Mouse (Mus musculus) splenic B cell, adult 2 months (primary cell): ENCODE measurements around the gene Nrsn2.
"Not testable (repeated sequence)": the region's sequence is repeated elsewhere in the genome, so short reads cannot be mapped to it uniquely, and the experiment has no call there.

ENCODE experiments used
- DNase-seq: peaks from one replicate; pipeline ENCODE4 v3.0.0-alpha.2; 2011; ENCODE audit warnings: low read depth, low spot score
- H3K27me3 ChIP-seq: 2 replicates; pipeline ENCODE4 v1.6.1; 2012; ENCODE audit warnings: mild to moderate bottlenecking, low read length, moderate library complexity, mixed read lengths; ENCODE audit not compliant: control insufficient read depth, poor library complexity, insufficient read depth, severe bottlenecking
- H3K36me3 ChIP-seq: 2 replicates; pipeline ENCODE4 v1.6.1; 2012; ENCODE audit warnings: mild to moderate bottlenecking, low read length, moderate library complexity, mixed read lengths; ENCODE audit not compliant: control insufficient read depth, poor library complexity, insufficient read depth, severe bottlenecking

Nrsn2 gene

GRCm38 (mm10) chr2:152361193-152361592 lies 15.2 kb downstream of the Nrsn2 start:
- no peaks in the 10 kb centered on the region for H3K36me3 ChIP-seq
- H3K27me3 ChIP-seq, result no peaks in the 10 kb centered on the region
- no peak for DNase-seq

GRCm38 (mm10) chr2:152360271-152360775 lies 16.1 kb downstream of the Nrsn2 start:
- DNase-seq, result peak; percentile 34
- Histone ChIP-seq H3K27me3 (no peaks in the 10 kb centered on the region), H3K36me3 (no peaks in the 10 kb centered on the region)

- no peak for DNase-seq
- Histone ChIP-seq H3K27me3 (no peaks in the 10 kb centered on the region), H3K36me3 (no peaks in the 10 kb centered on the region)
Measured at GRCm38 (mm10) chr2:152359616-152360015, 16.8 kb downstream of the Nrsn2 start.

DNA sequence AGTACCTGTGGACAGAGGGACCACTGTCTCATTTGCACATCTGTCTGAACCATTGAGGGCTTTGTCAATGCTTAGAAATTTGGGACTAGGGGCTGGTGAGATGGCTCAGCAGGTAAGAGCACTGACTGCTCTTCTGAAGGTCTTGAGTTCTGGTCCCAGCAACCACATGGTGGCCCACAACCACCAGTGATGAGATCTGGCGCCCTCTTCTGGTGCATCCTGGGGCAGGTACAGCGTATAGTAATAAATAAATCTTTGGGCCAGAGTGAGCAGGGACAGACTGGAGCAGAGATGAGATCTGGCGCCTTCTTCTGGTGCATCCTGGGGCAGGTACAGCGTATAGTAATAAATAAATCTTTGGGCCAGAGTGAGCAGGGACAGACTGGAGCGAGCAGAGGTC lies 17.5 kb downstream of the Nrsn2 start:
- DNase-seq, result peak; percentile 55

GRCm38 (mm10) chr2:152357254-152357653 lies 19.2 kb downstream of the Nrsn2 start:
- no peaks in the 10 kb centered on the region for H3K27me3 ChIP-seq
- no peaks in the 10 kb centered on the region for H3K36me3 ChIP-seq
- DNase-seq, result no peak

More for the DNA sequence above, 17.5 kb downstream of the Nrsn2 start:
- H3K27me3 ChIP-seq, H3K36me3 ChIP-seq: not testable (repeated sequence)

- no peak for DNase-seq
- no peaks in the 10 kb centered on the region for H3K36me3 ChIP-seq
- no peaks in the 10 kb centered on the region for H3K27me3 ChIP-seq
Measured at GRCm38 (mm10) chr2:152349842-152350540, 26.4 kb downstream of the Nrsn2 start.

GRCm38 (mm10) chr2:152349205-152349604 lies 27.2 kb downstream of the Nrsn2 start:
- Histone ChIP-seq H3K36me3 (no peaks in the 10 kb centered on the region), H3K27me3 (no peaks in the 10 kb centered on the region)
- no peak for DNase-seq

DNA sequence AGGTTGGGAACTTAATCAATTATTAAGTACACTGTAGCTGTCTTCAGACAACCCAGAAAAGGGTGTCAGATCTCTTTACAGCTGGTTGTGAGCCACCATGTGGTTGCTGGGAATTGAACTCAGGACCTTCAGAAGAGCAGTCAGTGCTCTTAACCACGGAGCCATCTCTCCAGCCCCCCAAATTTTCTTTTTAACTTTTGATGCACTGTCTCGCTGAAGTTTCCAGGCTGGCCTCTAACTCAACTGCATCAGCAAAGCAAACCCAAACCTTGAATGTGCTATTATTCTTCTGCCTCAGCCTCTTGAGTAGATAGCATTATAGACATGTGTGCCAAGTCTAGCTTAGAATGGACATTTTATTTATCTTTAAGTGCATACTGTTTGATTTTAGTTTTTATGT lies 28.7 kb downstream of the Nrsn2 start:
- Histone ChIP-seq H3K27me3 (no peaks in the 10 kb centered on the region), H3K36me3 (no peaks in the 10 kb centered on the region)
- no peak for DNase-seq

DNA sequence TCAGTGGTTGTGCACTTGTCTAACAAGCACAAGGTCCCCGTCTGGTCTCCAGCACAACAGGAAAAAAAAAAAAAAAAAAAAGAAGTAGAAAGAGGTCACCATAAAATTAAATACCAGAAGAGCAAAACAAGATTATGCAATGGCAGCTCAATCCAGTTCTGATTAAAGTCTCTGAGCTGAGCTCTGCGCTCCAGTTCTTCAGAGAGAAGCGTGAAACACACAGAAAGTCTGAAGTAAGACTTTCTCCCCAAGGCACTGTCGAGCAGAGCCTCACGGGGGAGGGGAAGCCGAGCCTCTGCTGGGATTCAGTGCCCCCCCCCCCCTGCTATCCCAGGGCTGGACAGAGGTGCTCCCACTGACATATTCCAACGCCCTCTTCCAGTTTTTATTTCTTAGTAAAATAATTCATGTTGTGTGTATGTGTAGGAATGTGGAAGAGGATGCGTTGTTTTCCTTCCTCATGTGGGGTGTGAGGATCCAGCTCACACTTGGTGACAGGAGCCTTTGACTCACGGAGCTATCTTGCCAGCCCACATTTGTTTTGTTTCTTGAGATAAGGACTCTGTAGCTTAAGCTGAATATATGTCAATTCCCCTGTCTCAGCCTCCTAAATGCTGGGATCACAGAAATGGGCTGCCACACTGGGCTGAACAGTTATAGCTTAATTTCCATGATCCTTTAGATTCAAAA lies 29.5 kb downstream of the Nrsn2 start:
- no peaks in the 10 kb centered on the region for H3K36me3 ChIP-seq
- no peaks in the 10 kb centered on the region for H3K27me3 ChIP-seq
- no peak for DNase-seq

DNA sequence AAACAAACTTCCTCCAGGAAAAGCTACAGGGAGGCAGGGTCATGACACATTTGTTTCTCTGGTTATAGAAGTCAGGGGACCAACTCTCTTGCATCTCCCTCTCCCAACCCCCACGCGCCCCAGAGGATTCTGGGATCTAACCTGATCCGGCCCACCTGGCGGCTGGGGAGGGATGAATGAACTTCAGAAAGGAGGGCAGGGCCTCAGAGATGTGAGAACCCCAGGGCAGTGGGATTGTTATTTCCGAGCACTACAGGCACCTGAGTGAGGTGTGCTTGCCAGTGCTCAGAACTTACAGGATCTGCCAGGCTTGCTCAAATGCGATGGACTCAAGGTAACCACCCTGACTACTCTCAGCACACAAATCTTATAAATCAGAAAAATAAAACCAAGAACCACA lies 31.0 kb downstream of the Nrsn2 start:
- Histone ChIP-seq H3K36me3 (no peaks in the 10 kb centered on the region), H3K27me3 (no peaks in the 10 kb centered on the region)
- no peak for DNase-seq

DNA sequence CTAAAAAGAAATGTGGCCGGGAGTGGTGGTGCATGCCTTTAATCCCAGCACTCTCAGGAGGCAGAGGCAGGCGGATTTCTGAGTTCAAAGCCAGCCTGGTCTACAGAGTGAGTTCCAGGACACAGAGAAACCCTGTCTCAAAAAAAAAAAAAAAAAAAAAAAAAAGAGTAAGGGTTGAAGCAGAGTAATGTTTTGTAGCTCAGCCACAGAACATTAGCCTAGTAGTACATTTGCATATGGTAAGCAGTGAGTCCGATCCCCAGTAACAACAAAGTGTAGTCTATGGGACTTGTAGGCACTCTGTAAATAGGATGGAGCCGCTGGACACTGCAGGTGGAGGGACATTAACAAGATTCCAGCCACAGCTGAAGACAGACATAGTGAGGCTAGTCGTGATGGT lies 31.5 kb downstream of the Nrsn2 start:
- no peaks in the 10 kb centered on the region for H3K27me3 ChIP-seq
- no peaks in the 10 kb centered on the region for H3K36me3 ChIP-seq
- no peak for DNase-seq

GRCm38 (mm10) chr2:152344361-152344760 lies 32.1 kb downstream of the Nrsn2 start:
- Histone ChIP-seq H3K36me3 (no peaks in the 10 kb centered on the region), H3K27me3 (no peaks in the 10 kb centered on the region)
- DNase-seq, result no peak

DNA sequence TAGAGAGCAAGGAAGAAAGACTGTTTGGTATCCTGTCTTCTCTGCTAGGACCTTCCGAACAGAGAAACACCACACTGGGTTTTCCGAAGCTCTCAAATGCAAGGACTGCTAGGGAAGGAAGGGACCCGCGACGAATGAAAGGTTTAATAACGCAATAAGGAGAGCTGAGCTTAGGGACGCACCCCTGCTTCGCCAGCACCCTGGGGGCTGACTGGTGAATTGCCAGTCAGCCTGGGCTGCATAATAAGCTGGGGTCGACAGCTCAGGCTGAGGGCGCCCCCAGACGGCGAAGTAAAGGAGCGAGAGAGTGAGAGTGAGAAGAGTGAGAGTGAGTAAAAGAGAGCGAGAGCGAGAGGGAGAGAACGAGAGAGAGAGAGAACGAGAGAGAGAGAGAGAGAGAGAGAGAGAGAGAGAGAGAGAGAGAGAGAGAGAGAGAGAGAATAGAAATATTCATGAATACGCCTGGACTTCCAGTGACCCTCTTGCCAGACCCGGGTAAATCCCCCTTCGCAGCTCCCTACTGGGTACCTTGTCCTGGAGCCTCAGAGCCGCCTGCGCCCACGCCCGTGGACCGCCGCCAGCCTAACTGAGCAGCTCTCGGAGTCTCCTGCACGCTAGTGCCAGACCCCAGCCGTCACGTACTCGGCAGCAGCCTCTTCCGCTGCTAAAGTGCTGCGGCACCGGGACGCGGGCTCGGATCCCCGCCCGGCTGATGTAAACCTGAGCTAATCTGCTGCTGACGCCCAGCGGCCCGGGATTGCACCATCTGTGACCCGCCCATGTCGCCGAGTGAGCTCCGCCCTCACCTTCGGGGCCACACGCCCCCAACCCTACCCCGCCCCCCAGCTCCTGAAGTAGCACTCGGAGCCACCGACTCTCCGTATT lies 32.9 kb downstream of the Nrsn2 start, which contains the start of gene Trib3:
Gene Trib3, minus strand, starts transcription at position 704 of the 885 bp plus-strand sequence.
- peak; percentile 85 for DNase-seq
- Histone ChIP-seq H3K36me3 (no peaks in the 10 kb centered on the region), H3K27me3 (no peaks in the 10 kb centered on the region)

DNA sequence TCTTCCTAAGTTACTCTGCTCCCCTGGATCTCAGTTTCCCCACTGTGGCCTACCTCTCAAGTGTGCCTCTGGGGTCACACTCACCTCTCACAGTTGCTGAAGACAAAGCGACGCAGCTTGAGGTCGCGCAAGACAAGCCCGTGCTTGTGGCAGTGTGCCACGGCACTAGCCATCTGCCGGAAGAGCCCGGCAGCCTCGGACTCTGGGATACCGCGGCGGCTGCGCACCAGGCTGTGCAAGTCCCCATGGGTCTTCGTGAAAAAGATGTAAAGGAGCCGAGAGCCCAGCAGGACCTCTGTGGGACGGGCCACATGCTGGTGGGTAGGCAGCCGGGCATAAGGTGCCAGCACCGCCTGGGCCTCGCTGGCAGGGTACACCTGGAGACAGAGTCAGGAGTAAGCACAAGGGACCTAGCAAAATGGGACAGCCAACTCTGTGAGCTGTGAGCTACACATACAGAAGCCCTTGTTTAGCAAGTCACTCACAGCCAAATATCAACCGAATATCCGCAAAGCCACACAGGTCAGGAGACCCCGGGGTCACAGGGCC lies 36.7 kb downstream of the Nrsn2 start:
- DNase-seq, result no peak
- Histone ChIP-seq H3K36me3 (no peaks in the 10 kb centered on the region), H3K27me3 (no peaks in the 10 kb centered on the region)
